Mouse (Mus musculus): Measurements from ENCODE around the gene Ankrd33.

The Ankrd33 gene

GRCm38 (mm10) chr15:101125561-101125960 lies 10.0 kb downstream of the Ankrd33 start:
- DNase-seq (ENCODE audit: low read depth) = no peak

- DNase-seq (ENCODE audit: low read depth) = no peak
Measured at GRCm38 (mm10) chr15:101126876-101127544, 11.5 kb downstream of the Ankrd33 start.

- no peak for DNase-seq (ENCODE audit: low read depth)
Measured at GRCm38 (mm10) chr15:101128181-101129089, 12.9 kb downstream of the Ankrd33 start, which contains the start of gene Acvrl1. Gene Acvrl1, plus strand, starts transcription at chr15:101128522.

- no peak for DNase-seq (ENCODE audit: low read depth)
Measured at GRCm38 (mm10) chr15:101129412-101129811, 13.9 kb downstream of the Ankrd33 start.

- peak; percentile 37 for DNase-seq (ENCODE audit: low read depth)
Measured at GRCm38 (mm10) chr15:101131498-101131897, 15.9 kb downstream of the Ankrd33 start.

GRCm38 (mm10) chr15:101132041-101132440 lies 16.5 kb downstream of the Ankrd33 start:
- DNase-seq (ENCODE audit: low read depth) = no peak

- DNase-seq (ENCODE audit: low read depth) = no peak
Measured at GRCm38 (mm10) chr15:101132761-101133160, 17.2 kb downstream of the Ankrd33 start.

- DNase-seq (ENCODE audit: low read depth) = peak; percentile 76
Measured at GRCm38 (mm10) chr15:101133993-101134704, 18.6 kb downstream of the Ankrd33 start.

GRCm38 (mm10) chr15:101135405-101135804 lies 19.9 kb downstream of the Ankrd33 start:
- DNase-seq (ENCODE audit: low read depth) = peak; percentile 29

GRCm38 (mm10) chr15:101137455-101137854 lies 21.9 kb downstream of the Ankrd33 start:
- no peak for DNase-seq (ENCODE audit: low read depth)

GRCm38 (mm10) chr15:101138675-101139074 lies 23.1 kb downstream of the Ankrd33 start:
- no peak for DNase-seq (ENCODE audit: low read depth)

- DNase-seq (ENCODE audit: low read depth) = no peak
Measured at GRCm38 (mm10) chr15:101139885-101140284, 24.3 kb downstream of the Ankrd33 start.

- DNase-seq (ENCODE audit: low read depth) = no peak
Measured at GRCm38 (mm10) chr15:101140587-101140986, 25.0 kb downstream of the Ankrd33 start.

- DNase-seq (ENCODE audit: low read depth) = peak; percentile 70
Measured at GRCm38 (mm10) chr15:101141061-101141541, 25.5 kb downstream of the Ankrd33 start.

GRCm38 (mm10) chr15:101142672-101143071 lies 27.1 kb downstream of the Ankrd33 start:
- no peak for DNase-seq (ENCODE audit: low read depth)

- no peak for DNase-seq (ENCODE audit: low read depth)
Measured at GRCm38 (mm10) chr15:101143494-101143893, 27.9 kb downstream of the Ankrd33 start.

GRCm38 (mm10) chr15:101144176-101144575 lies 28.6 kb downstream of the Ankrd33 start:
- no peak for DNase-seq (ENCODE audit: low read depth)

GRCm38 (mm10) chr15:101144779-101145178 lies 29.2 kb downstream of the Ankrd33 start:
- no peak for DNase-seq (ENCODE audit: low read depth)

GRCm38 (mm10) chr15:101145424-101146099 lies 30.0 kb downstream of the Ankrd33 start:
- DNase-seq (ENCODE audit: low read depth) = peak; percentile 92

- DNase-seq (ENCODE audit: low read depth) = peak; percentile 30
Measured at GRCm38 (mm10) chr15:101146100-101146965, 30.8 kb downstream of the Ankrd33 start.

Measured in induced T-regulatory cell, adult 2 months (primary cell).